Mouse (Mus musculus) brain, embryonic 14.5 days (tissue): Measurements from ENCODE around the gene Prr14l.

Source experiments
- CTCF ChIP-seq: fragments of 200-500 bp; IDR thresholded peaks from 2 replicates; pipeline ENCODE4 v1.5.1; 2012; ENCODE audit warnings: inconsistent platforms, mild to moderate bottlenecking, moderate library complexity, borderline replicate concordance; ENCODE audit not compliant: insufficient read depth, insufficient read length; ENCODE audit errors: extremely low read depth
- POLR2A ChIP-seq: fragments of 200-500 bp; IDR thresholded peaks from 2 replicates; pipeline ENCODE4 v1.6.1; 2012; ENCODE audit warnings: mild to moderate bottlenecking, inconsistent platforms, borderline replicate concordance; ENCODE audit not compliant: poor library complexity, insufficient read depth, insufficient read length, severe bottlenecking; ENCODE audit errors: extremely low read depth

DNA sequence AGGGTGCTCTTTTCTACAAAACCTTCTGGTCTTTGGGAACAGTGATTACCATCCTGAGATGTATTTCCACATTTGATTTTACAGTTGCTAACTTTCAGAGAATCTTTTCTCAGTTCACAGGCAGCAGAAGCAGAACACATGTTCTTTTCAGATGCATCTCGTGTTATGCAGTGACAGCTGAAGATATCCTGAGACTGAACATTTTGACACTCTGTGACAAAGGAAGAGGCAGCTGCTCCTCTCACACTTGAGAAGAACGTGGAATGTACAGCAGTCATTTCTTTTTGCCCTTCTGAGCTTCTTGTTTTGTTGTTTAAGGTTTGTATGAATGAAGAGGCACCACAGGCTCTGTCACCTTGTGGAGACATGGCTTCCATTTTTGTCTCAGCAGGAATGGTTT lies 24.0 kb downstream of the Prr14l start:
- no peak for TF ChIP-seq POLR2A
- no peak for TF ChIP-seq CTCF
